9 mouse cellular contexts compared by ENCODE assay signal in genomic region chr11:118104001-118104400, GRCm38 (mm10). TPM values are rescaled to one million over a fixed set of nuclear protein-coding genes. Genes with fewer than 3 reads are reported as not detected.
DNase-seq lines count a peak whose midpoint lies in the region; ATAC-seq and TF ChIP-seq lines count a peak whose summit lies in the region.
"Had no signal": no experiment of that assay in that cellular context is flagged by ENCODE, and none has a peak within 500 bp of the region (broad histone marks: within the 10 kb centered on the region; RNA-seq: fewer than 3 reads in every experiment).

No protein-coding gene starts in this region.

- 3% methylated on average over 5 of the region's 5 CpGs for WGBS in limb, embryonic 13.5 days
- WGBS in stomach, embryonic 16.5 days, result 9% methylated on average over 5 of the region's 5 CpGs

- no peak overlapping the region for H3K27ac ChIP-seq in limb, embryonic 13.5 days
- no peak overlapping the region for H3K27ac ChIP-seq in stomach, embryonic 16.5 days (ENCODE audit: low read length)
- H3K27ac ChIP-seq: limb, embryonic 12.5 days had no signal

- H3K4me3 ChIP-seq in C2C12 (ENCODE audit: insufficient read depth, poor library complexity, severe bottlenecking), result no peak overlapping the region
- no peak overlapping the region for H3K4me3 ChIP-seq in limb, embryonic 13.5 days
- H3K4me3 ChIP-seq in stomach, embryonic 16.5 days (replicated peaks; ENCODE audit: low read length), result no peak overlapping the region
- H3K4me3 ChIP-seq: limb, embryonic 12.5 days had no signal

- no peaks in the 10 kb centered on the region for H3K4me1 ChIP-seq in limb, embryonic 13.5 days
- H3K4me1 ChIP-seq in stomach, embryonic 16.5 days (ENCODE audit: control insufficient read depth, insufficient read depth, low read length), result no peaks in the 10 kb centered on the region

- H3K4me2 ChIP-seq in limb, embryonic 13.5 days (replicated peaks), result no peak overlapping the region
- no peak overlapping the region for H3K4me2 ChIP-seq in stomach, embryonic 16.5 days (ENCODE audit: low read depth, low read length)
- H3K4me2 ChIP-seq: limb, embryonic 12.5 days had no signal

- no peak overlapping the region for H3K9ac ChIP-seq in limb, embryonic 13.5 days
- no peak overlapping the region for H3K9ac ChIP-seq in stomach, embryonic 16.5 days (ENCODE audit: low read length)
- H3K9ac ChIP-seq: limb, embryonic 12.5 days had no signal

- H3K27me3 ChIP-seq in C2C12 (ENCODE audit: control insufficient read depth, insufficient read depth, insufficient read length), result peaks cover 25% of the 10 kb centered on the region
- H3K27me3 ChIP-seq in limb, embryonic 13.5 days, result no peaks in the 10 kb centered on the region
- no peaks in the 10 kb centered on the region for H3K27me3 ChIP-seq in stomach, embryonic 16.5 days (ENCODE audit: control insufficient read depth, insufficient read depth, low read length)
- H3K27me3 ChIP-seq: limb, embryonic 12.5 days had no signal

- H3K79me3 ChIP-seq in C2C12 (ENCODE audit: low read depth), result no peaks in the 10 kb centered on the region

- peak; percentile 25; the same call in 1 of the 2 replicates for ATAC-seq in limb, embryonic 13.5 days (ENCODE audit: low FRiP score, low read depth)
- peak; percentile 65; the same call in 1 of the 2 replicates for ATAC-seq in stomach, embryonic 16.5 days (ENCODE audit: insufficient read depth, low FRiP score)

- peak; percentile 89 for DNase-seq in adrenal gland, postnatal 10 days
- peak; percentile 79 for DNase-seq in embryo, embryonic 9.5 days (ENCODE audit: extremely low spot score)
- peak; percentile 73 to 83 for DNase-seq in gastrocnemius, postnatal 4 days (ENCODE audit: low spot score in 2 of 2)
- peak; percentile 86 for DNase-seq in kidney, adult 9 months
- DNase-seq in natural killer cell, adult 2 months (ENCODE audit: low spot score in 2 of 2), result peak; percentile 82 to 87

- peak; percentile 97 for TF ChIP-seq CTCF in C2C12 (IDR thresholded peaks at IDR 0.05; ENCODE audit: control insufficient read depth, insufficient read depth, insufficient read length)

- no peaks in the 10 kb centered on the region for H3K36me3 ChIP-seq in C2C12 (ENCODE audit: control insufficient read depth, insufficient read depth)
- H3K36me3 ChIP-seq in limb, embryonic 13.5 days, result no peaks in the 10 kb centered on the region
- no peaks in the 10 kb centered on the region for H3K36me3 ChIP-seq in stomach, embryonic 16.5 days (ENCODE audit: control insufficient read depth, insufficient read depth, low read length)
- H3K36me3 ChIP-seq: limb, embryonic 12.5 days had no signal

- no peak overlapping the region for H3ac ChIP-seq in C2C12 (ENCODE audit: control insufficient read depth, insufficient read length, low read depth)

- no peaks in the 10 kb centered on the region for H3K79me2 ChIP-seq in C2C12 (ENCODE audit: control insufficient read depth, insufficient read depth)

- H3K9me3 ChIP-seq in limb, embryonic 13.5 days, result no peaks in the 10 kb centered on the region
- no peaks in the 10 kb centered on the region for H3K9me3 ChIP-seq in stomach, embryonic 16.5 days (replicated peaks; ENCODE audit: control insufficient read depth, low read length)
- H3K9me3 ChIP-seq: limb, embryonic 12.5 days had no signal

TF ChIP-seq in C2C12, 6 proteins besides CTCF, POLR2A, EP300 and RAD21:
- peak; percentile 91 for TF ChIP-seq MAX (IDR thresholded peaks at IDR 0.05)
- no peak for TF ChIP-seq USF1 (IDR thresholded peaks at IDR 0.05; ENCODE audit: low read depth)

RNA-seq across cellular contexts. Expression of gene Dnah17, which starts 26.4 kb away (rescaled TPM):
- 0.13 TPM for polyA plus RNA-seq in C2C12 (2012; fragmentation: generic; extraction: Trizol)
- total RNA-seq in adrenal gland, postnatal 10 days (2021), result under 1 TPM; 0.03 to 0.09 TPM
- under 1 TPM; 0.05 to 0.10 TPM for total RNA-seq in gastrocnemius, postnatal 4 days (2021)
- 0.23 and 0.27 TPM in 2 replicates for polyA plus RNA-seq in limb, embryonic 13.5 days (2015; fragmentation: Nextera tagmentation; extraction: Ambion mirVana)
- polyA plus RNA-seq in stomach, embryonic 16.5 days (2015; fragmentation: Nextera tagmentation; extraction: Ambion mirVana), result 0.13 and 0.14 TPM in 2 replicates
